Mouse (Mus musculus): Measurements from ENCODE around the gene Mrpl3. TPM values are rescaled to one million over a fixed set of nuclear protein-coding genes. Genes with fewer than 3 reads are reported as not detected.

Gene Mrpl3
- polyA plus RNA-seq (2012), result 0.99 and 1.5 TPM in 2 replicates

DNA sequence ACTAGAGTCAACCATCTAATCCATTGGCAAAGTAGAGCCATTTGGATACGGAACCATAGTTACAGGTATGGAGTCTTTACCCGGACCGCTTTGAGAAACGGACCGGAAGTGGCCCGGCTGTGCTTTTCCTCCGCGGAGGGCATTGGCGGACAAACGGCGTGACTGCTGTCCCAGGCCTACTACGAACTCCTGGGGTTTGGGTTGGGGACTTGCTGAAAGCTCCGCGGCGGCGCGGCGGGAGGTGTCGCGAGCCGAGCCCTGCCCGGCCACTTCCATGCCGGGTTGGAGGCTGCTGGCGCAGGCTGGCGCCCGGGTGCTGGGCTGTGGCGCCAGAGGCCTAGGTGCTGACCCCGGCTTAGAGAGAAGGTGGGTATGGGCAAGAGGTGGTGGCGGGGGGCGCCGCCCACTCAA is at the start of gene Mrpl3:
Gene Mrpl3, plus strand, starts transcription at position 93 of the 411 bp plus-strand sequence.
- H3K4me1 ChIP-seq (ENCODE audit: control insufficient read depth), result peaks cover 10% of the 10 kb centered on the region
- no peaks in the 10 kb centered on the region for H3K9me3 ChIP-seq (ENCODE audit: control insufficient read depth, low read length)
- peak within 1 kb of the TSS; percentile 77 for H3K4me3 ChIP-seq (replicated peaks)
- TF ChIP-seq TAL1 (IDR thresholded peaks at IDR 0.05; ENCODE audit: low read length) (no peak), GATA1 (IDR thresholded peaks at IDR 0.05; ENCODE audit: low read length) (no peak)
- peaks cover 31% of the 10 kb centered on the region for H3K36me3 ChIP-seq (ENCODE audit: control insufficient read depth)
- H3K27me3 ChIP-seq (ENCODE audit: control insufficient read depth), result no peaks in the 10 kb centered on the region

DNA sequence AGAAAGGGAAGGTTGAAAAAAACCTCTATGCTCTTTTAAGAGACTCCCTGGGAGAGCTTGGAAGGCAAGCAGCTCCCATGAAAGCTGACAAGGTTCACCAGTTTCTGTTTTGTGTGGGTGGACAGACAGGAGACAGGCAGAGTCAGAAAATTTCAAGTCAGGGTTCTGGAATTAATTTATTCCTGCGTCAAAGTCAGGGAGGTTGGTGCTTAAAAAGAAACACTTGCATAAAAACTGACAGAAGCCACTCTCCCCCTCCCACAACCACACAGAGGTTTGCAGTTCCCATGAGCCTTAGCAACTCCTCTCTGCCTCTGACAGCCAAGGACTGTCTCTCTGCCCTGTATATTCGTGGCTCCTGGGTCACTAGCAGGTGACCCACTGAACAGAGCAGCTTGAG is 42.3 kb upstream of the Mrpl3 start:
- Histone ChIP-seq H3K36me3 (ENCODE audit: control insufficient read depth) (no peaks in the 10 kb centered on the region), H3K4me1 (ENCODE audit: control insufficient read depth) (no peaks in the 10 kb centered on the region), H3K27me3 (ENCODE audit: control insufficient read depth) (no peaks in the 10 kb centered on the region), H3K9me3 (ENCODE audit: control insufficient read depth, low read length) (peaks cover 3% of the 10 kb centered on the region), H3K4me3 (replicated peaks) (no peak overlapping the region)
- TF ChIP-seq TAL1 (IDR thresholded peaks at IDR 0.05; ENCODE audit: low read length) (no peak), GATA1 (IDR thresholded peaks at IDR 0.05; ENCODE audit: low read length) (no peak)

DNA sequence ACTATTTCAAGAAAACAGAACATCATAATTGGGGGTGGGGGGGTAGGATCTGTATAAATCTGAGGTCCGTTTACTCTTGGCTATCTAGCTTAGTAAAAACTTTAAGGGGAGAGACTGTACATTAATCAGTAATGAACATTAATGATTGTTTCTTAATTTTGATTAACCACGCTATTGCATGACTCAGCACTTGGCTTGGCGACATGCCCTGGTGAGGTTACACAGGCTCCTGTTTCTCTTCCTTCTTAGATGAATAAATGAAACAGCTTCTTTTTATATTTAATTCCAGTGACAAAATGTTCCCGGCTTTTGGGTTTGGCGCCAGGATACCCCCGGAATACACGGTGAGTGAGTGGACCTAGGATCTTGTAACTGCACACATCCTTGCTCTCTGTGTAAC is 34.9 kb upstream of the Mrpl3 start:
- Histone ChIP-seq H3K4me1 (ENCODE audit: control insufficient read depth) (no peaks in the 10 kb centered on the region), H3K9me3 (ENCODE audit: control insufficient read depth, low read length) (peaks cover 13% of the 10 kb centered on the region), H3K27me3 (ENCODE audit: control insufficient read depth) (no peaks in the 10 kb centered on the region), H3K4me3 (replicated peaks) (no peak overlapping the region), H3K36me3 (ENCODE audit: control insufficient read depth) (no peaks in the 10 kb centered on the region)
- no peak for TF ChIP-seq GATA1 (IDR thresholded peaks at IDR 0.05; ENCODE audit: low read length)
- no peak for TF ChIP-seq TAL1 (IDR thresholded peaks at IDR 0.05; ENCODE audit: low read length)

DNA sequence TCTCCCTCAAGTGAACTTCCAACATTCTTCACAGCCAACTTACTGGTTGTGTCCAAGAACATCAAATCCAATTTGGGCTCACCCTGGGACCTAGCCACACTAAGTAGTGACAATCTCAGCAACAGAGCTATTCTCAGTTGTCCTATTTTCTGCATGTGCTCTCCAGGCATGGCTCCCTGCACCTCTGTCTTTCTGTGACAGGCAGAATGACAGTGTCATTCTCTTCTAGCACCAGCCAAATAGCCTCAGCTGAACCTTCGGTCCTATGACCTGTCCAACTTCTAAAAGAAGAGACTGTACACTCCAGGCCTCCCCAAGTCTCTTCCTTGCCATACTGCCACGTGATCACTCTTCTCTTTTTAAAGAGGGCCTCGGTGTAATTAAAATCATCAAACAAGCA is 24.7 kb upstream of the Mrpl3 start:
- Histone ChIP-seq H3K4me1 (ENCODE audit: control insufficient read depth) (no peaks in the 10 kb centered on the region), H3K27me3 (ENCODE audit: control insufficient read depth) (no peaks in the 10 kb centered on the region), H3K9me3 (ENCODE audit: control insufficient read depth, low read length) (peaks cover 12% of the 10 kb centered on the region), H3K4me3 (replicated peaks) (no peak overlapping the region), H3K36me3 (ENCODE audit: control insufficient read depth) (no peaks in the 10 kb centered on the region)
- TF ChIP-seq GATA1 (IDR thresholded peaks at IDR 0.05; ENCODE audit: low read length) (no peak), TAL1 (IDR thresholded peaks at IDR 0.05; ENCODE audit: low read length) (no peak)

DNA sequence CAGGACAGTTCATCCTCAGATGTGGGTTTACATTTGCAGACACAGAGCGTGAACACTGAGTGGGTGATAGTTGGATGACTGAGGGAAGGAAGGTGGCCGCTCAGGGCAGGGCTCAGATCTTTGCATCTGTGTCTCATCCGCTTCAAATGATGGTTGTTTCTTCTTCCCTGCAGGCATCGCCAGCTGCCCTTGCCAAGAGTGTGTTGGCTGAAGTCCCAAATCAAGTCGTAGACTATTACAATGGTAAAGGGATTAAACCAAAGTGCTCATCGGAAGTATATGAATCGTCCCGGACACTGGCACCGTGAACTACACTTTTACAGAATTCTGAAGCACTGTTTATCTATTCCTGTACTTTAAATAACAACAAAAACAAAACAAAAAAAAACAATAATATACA is 20.5 kb upstream of the Mrpl3 start:
- H3K4me1 ChIP-seq (ENCODE audit: control insufficient read depth), result no peaks in the 10 kb centered on the region
- H3K36me3 ChIP-seq (ENCODE audit: control insufficient read depth), result no peaks in the 10 kb centered on the region
- H3K9me3 ChIP-seq (ENCODE audit: control insufficient read depth, low read length), result peaks cover 5% of the 10 kb centered on the region
- H3K4me3 ChIP-seq (replicated peaks), result no peak overlapping the region
- TF ChIP-seq GATA1 (IDR thresholded peaks at IDR 0.05; ENCODE audit: low read length), result no peak
- no peak for TF ChIP-seq TAL1 (IDR thresholded peaks at IDR 0.05; ENCODE audit: low read length)
- H3K27me3 ChIP-seq (ENCODE audit: control insufficient read depth), result no peaks in the 10 kb centered on the region

DNA sequence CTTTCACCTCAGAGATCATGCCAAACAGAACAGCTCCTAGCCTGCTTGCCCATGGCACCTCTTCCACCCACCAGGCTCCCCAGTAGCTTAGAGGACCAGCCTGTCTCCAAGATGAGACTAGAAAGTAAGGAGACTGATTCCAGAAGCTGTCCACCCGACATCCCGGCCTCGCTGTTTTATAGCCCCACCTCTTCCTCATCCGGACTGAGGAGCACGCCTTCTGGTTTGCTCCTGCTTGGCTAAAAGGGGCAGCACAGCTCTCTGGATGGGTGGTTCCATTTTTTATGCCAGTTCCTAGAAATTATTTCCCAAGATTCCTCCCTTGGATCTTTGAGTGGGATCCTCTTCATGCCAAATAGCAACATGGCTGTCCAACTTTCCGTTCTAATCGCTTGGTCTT is 19.4 kb upstream of the Mrpl3 start:
- H3K4me3 ChIP-seq (replicated peaks), result no peak overlapping the region
- peaks cover 5% of the 10 kb centered on the region for H3K9me3 ChIP-seq (ENCODE audit: control insufficient read depth, low read length)
- no peaks in the 10 kb centered on the region for H3K36me3 ChIP-seq (ENCODE audit: control insufficient read depth)
- TF ChIP-seq GATA1 (IDR thresholded peaks at IDR 0.05; ENCODE audit: low read length), result no peak
- no peak for TF ChIP-seq TAL1 (IDR thresholded peaks at IDR 0.05; ENCODE audit: low read length)
- no peaks in the 10 kb centered on the region for H3K27me3 ChIP-seq (ENCODE audit: control insufficient read depth)
- no peaks in the 10 kb centered on the region for H3K4me1 ChIP-seq (ENCODE audit: control insufficient read depth)

DNA sequence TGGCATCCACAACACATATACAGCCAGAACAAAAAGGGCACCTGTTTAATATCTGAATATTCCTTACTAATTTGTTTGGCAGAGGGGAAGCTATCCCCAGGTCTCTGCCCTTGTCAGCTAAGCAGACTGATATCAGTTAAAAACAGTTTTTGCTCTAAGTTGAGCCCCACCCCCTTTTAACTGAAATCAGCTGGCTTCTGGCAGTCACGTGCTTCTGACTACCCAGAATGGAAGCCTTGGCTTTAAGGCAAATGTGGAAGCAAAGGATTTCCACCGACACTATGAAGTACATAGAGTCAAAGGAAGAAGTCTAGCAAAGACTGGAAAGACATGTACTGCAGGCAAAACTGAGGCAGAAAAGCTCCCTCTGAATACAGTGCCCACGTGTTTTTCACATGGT is 15.2 kb upstream of the Mrpl3 start:
- H3K4me3 ChIP-seq (replicated peaks), result no peak overlapping the region
- H3K36me3 ChIP-seq (ENCODE audit: control insufficient read depth), result no peaks in the 10 kb centered on the region
- no peaks in the 10 kb centered on the region for H3K4me1 ChIP-seq (ENCODE audit: control insufficient read depth)
- TF ChIP-seq GATA1 (IDR thresholded peaks at IDR 0.05; ENCODE audit: low read length) (no peak), TAL1 (IDR thresholded peaks at IDR 0.05; ENCODE audit: low read length) (no peak)
- no peaks in the 10 kb centered on the region for H3K9me3 ChIP-seq (ENCODE audit: control insufficient read depth, low read length)
- H3K27me3 ChIP-seq (ENCODE audit: control insufficient read depth), result no peaks in the 10 kb centered on the region

DNA sequence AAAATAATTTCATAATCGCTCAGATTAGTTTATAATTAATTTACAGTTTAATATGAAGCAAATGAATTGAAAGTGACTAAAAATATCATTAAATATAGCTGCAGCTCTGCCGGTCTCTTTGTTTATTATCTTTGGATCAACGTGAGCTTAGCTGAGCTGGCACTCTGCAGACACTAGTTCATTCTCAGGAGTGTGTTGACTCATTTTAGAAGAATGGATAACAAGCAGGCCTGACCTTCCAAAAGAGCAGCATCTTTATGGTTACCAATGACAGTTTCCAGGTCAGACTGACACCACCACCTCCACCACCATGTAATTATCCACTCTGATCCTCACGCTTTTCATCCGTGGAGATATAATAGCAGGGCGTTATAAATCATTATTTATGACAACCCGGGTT is 7.0 kb upstream of the Mrpl3 start:
- no peak for TF ChIP-seq GATA1 (IDR thresholded peaks at IDR 0.05; ENCODE audit: low read length)
- no peak for TF ChIP-seq TAL1 (IDR thresholded peaks at IDR 0.05; ENCODE audit: low read length)
- H3K4me1 ChIP-seq (ENCODE audit: control insufficient read depth), result no peaks in the 10 kb centered on the region
- H3K4me3 ChIP-seq (replicated peaks), result no peak overlapping the region
- H3K27me3 ChIP-seq (ENCODE audit: control insufficient read depth), result no peaks in the 10 kb centered on the region
- no peaks in the 10 kb centered on the region for H3K9me3 ChIP-seq (ENCODE audit: control insufficient read depth, low read length)
- H3K36me3 ChIP-seq (ENCODE audit: control insufficient read depth), result no peaks in the 10 kb centered on the region

DNA sequence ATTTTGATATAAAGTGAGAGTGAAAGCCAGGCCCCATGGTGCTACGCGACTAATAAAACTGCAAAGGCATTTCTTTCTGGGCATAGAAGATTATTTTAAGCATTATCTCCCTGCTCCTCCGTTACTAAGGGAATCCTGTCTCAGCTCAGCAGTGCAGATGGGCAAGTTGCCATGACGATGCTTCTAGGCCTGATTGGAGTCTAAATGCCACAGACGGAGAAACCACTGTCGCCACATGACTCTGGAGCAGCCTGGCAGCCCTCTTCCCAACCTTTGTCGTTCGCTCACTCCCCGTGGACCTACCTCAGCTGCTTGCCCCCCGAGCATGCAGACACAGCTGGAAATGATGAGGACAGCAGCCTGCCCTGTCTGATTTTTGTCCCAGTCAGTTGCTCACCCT is 4.7 kb upstream of the Mrpl3 start:
- TF ChIP-seq TAL1 (IDR thresholded peaks at IDR 0.05; ENCODE audit: low read length) (no peak), GATA1 (IDR thresholded peaks at IDR 0.05; ENCODE audit: low read length) (no peak)
- Histone ChIP-seq H3K9me3 (ENCODE audit: control insufficient read depth, low read length) (no peaks in the 10 kb centered on the region), H3K4me3 (replicated peaks) (no peak overlapping the region), H3K36me3 (ENCODE audit: control insufficient read depth) (no peaks in the 10 kb centered on the region), H3K4me1 (ENCODE audit: control insufficient read depth) (peaks cover 3% of the 10 kb centered on the region; the same call in 1 of the 2 replicates), H3K27me3 (ENCODE audit: control insufficient read depth) (no peaks in the 10 kb centered on the region)

DNA sequence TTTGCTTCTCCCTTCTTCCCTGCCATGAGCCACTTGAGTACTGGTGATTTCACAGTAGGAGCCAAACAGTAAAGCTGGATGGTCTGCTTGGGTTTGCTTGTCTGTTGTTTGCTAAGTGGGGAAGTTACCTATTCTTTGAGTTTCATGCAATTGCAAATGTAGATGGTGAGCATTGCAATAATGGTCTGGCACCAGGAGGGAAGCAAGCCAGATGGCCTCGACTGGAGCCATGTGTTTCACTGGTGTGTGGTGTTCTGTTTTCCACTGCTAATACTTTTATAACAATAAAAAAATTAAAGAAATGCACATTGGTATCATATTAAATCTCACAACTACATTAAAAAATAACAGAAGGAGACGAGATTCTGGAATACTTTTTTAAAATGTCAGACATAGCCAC is 3.4 kb upstream of the Mrpl3 start:
- H3K36me3 ChIP-seq (ENCODE audit: control insufficient read depth), result no peaks in the 10 kb centered on the region; the same call in 1 of the 2 replicates
- no peaks in the 10 kb centered on the region for H3K27me3 ChIP-seq (ENCODE audit: control insufficient read depth)
- TF ChIP-seq TAL1 (IDR thresholded peaks at IDR 0.05; ENCODE audit: low read length) (no peak), GATA1 (IDR thresholded peaks at IDR 0.05; ENCODE audit: low read length) (no peak)

More for the DNA sequence above, 3.4 kb upstream of the Mrpl3 start:
- Histone ChIP-seq H3K4me1 (ENCODE audit: control insufficient read depth) (peaks cover 10% of the 10 kb centered on the region), H3K9me3 (ENCODE audit: control insufficient read depth, low read length) (no peaks in the 10 kb centered on the region), H3K4me3 (replicated peaks) (no peak overlapping the region)

Data from erythroblast, embryonic 14.5 days (primary cell).